Mouse (Mus musculus) ES-CJ7 (cell line): ENCODE data around the gene Ubox5.
"Not testable (repeated sequence)": the region's sequence is repeated elsewhere in the genome, so short reads cannot be mapped to it uniquely, and the experiment has no call there.

Experiments used
- DNase-seq: peaks from one replicate; pipeline ENCODE4 v3.0.0; 2011; ENCODE audit warnings: low read depth, low spot score

The Ubox5 gene

GRCm38 (mm10) chr2:130629839-130630203, at the start of gene Ubox5, which contains the start of gene Fastkd5:
Gene Ubox5 (minus strand): TSS chr2:130630038.
Gene Fastkd5 (minus strand): TSS chr2:130630027.
- peak; percentile 86 for DNase-seq

GRCm38 (mm10) chr2:130679154-130679553, 49.3 kb upstream of the Ubox5 start:
- DNase-seq = no peak

DNA sequence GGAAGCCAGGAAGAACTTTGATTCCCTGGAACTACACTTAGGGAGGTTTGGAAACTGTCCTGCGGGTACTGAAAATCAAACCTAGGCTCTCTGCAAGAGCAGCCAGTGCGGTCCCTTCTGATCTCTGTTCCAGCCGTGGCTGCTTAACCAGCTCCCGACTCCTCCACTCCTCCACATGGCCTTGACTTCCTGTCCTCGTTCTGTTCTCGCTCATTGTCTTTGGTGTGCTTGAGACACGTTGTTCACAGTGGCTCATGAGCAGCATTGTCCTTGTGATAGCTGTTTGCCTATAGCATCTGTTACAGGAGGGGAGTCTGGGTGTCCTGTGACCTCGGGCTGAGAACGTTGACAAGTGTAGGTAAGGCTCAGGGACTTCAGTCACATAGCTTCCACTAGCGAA, 47.4 kb upstream of the Ubox5 start:
- DNase-seq = no peak

DNA sequence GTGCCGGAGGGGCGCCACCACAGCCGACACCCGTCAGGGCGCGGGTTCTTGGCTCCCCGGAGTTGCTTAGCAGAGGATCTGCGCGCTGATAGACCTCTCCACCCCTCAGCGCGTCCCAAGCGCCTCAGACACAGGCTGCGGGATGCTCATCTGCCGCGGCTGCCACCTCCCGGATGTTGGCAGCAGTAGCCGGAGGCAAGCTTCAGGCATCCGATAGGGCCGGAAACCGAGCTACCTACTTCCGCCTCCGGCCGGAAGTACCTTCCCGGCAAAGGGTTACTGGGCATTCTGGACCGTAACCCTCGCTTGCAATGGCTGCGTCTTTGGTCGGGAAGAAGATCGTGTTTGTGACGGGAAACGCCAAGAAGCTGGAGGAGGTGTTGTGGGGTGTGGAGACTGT, 37.7 kb upstream of the Ubox5 start, which contains the start of gene Itpa:
TSS of gene Itpa (plus strand) at position 52 of the 400 bp plus-strand sequence.
- peak; percentile 93 for DNase-seq

GRCm38 (mm10) chr2:130664102-130664701, 34.4 kb upstream of the Ubox5 start, which contains the start of gene Ddrgk1:
Gene Ddrgk1 (minus strand): TSS chr2:130664659.
- peak; percentile 98 for DNase-seq

- no peak for DNase-seq
These were observed 33.5 kb upstream of the Ubox5 start for GRCm38 (mm10) chr2:130663342-130663741.

- no peak for DNase-seq
These were observed 28.7 kb upstream of the Ubox5 start for GRCm38 (mm10) chr2:130658530-130658929.

GRCm38 (mm10) chr2:130657541-130657940, 27.7 kb upstream of the Ubox5 start:
- no peak for DNase-seq

DNA sequence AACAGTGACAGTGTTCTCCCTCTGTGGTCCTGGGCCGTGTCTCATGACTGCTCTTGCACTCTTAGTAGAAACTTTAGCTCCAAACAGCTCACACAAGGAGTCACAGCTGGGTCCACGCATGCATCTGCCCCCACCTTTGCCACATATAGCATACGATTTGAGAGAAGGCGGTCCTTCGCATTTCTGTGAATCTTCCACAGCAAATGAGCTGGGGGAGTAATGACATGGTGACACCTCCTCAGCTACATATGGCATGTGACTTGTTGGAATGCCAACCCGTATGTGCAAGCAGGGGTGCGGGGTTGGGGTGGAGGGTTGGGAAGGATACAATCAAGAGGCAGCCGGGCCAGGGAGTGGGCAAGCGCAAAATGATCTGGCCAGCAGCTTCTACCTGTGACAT, 26.7 kb upstream of the Ubox5 start:
- DNase-seq = no peak

GRCm38 (mm10) chr2:130655660-130656339, 26.0 kb upstream of the Ubox5 start:
- DNase-seq = no peak

GRCm38 (mm10) chr2:130653760-130654159, 23.9 kb upstream of the Ubox5 start:
- DNase-seq = no peak

- DNase-seq = no peak
These were observed 23.5 kb upstream of the Ubox5 start for GRCm38 (mm10) chr2:130653303-130653702.

DNA sequence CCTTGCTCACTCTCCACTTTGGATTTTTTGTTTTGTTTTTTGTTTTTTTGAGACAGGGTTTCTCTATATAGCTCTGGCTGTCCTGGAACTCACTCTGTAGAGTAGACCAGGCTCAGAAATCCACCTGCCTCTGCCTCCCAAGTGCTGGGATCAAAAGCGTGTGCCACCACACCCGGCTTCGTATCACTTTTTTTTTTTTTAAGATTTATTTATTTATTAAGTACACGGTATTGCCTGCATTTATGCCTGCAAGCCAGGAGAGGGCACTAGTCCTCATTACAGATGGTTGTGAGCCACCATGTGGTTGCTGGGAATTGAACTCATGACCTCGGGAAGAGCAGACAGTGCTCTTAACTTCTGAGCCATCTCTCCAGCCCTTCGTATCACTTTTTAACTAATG, 19.2 kb upstream of the Ubox5 start:
- not testable (repeated sequence) for DNase-seq

DNA sequence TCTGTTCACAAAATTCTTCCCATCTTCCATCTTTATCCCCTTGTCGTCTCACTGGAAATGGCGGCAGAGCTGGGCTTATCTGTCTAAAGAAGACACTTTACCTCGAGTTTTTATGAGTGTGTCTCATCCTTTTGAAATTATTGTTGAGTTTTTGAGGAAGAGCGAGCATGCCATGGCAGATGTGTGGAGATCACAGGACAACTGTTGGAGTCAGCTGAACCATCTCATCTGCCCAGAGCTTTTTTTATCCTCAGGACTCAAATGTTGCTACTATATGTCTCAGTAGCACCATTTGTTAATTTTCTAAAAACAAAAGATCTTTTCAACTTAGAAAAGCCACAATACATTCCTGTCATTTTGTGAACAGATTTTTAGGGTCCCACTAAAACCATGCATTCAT, 15.4 kb upstream of the Ubox5 start:
- DNase-seq = no peak

DNA sequence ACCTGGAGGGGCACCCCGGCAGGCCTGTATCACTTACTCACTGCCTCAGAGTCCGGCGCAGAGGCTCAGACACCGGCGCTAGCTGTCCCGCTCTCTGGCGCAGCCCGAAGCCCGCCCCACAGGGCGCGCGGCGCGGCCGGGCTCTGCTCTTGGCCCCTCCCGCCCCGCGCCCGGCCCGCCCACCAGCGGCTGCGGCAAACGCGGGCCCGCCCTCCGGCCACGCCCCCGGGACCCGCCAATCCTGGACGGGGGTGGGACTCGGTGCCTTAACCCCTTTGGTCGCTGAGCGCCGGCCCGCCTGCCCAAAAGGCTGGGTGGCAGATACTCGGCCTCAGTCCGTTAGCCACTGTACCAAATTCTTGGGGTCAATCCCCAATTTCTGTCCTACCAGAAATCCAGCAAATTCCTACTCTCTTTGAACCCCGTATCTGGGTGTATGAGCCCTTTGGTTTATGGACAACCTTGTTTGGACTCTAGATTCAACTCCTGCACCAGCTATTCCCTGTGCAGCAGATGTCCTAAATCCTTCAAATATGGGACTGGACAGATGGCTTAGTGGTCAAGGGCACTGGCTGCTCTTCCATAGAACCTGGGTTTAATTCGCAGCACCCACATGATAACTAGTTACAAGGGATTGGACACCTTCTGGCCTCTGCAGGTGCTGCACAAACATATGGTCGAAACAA, 13.0 kb upstream of the Ubox5 start, which contains the start of gene Lzts3:
TSS of gene Lzts3 (minus strand) at position 120 of the 686 bp plus-strand sequence.
- DNase-seq = peak; percentile 77

DNA sequence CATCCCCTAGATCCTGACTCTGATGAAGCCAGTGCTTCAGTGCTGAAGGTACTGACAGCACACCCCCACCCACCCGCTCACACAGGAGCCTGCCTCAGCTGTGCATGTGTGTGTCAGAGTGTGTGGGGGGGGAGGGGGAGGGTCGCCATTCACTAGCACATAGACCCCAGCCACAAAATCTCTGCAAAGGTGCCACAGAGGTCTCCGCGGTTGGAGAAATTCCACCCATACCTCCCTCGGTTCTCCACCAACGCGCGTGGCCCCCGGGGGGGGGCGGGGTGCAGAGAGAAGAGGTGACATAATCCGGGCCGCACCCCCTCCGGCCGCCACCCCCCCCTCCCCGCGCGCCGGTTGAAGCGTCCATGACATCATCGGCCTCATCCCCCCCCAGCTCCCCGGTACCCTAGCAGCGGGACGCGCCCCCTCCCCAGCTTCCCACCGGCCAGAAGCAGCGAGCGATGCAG, 12.4 kb upstream of the Ubox5 start:
- DNase-seq = no peak

- DNase-seq = no peak
These were observed 11.7 kb upstream of the Ubox5 start for GRCm38 (mm10) chr2:130641351-130642025.

DNA sequence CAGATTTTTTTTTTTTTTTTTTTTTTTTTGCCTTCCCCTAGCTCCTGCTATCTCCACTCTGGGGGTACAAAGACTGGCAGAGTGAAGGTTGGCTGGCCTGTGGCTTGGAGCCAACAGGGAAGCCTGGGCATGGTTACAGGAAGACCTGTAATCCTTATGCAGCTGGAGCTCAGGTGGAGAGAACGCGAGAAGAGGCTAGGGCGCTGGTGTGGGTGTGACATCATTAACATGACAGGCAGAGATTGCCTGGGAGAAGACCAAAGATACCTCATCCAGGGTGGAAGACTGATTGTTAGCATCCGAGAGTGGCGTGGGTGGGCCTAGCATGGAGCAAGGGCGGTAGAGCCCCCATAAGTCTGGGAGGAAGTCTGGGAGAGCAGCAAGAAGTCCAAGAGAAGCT, 9.4 kb upstream of the Ubox5 start:
- DNase-seq = peak; percentile 51

GRCm38 (mm10) chr2:130638101-130638611, 8.3 kb upstream of the Ubox5 start:
- DNase-seq = peak; percentile 61

DNA sequence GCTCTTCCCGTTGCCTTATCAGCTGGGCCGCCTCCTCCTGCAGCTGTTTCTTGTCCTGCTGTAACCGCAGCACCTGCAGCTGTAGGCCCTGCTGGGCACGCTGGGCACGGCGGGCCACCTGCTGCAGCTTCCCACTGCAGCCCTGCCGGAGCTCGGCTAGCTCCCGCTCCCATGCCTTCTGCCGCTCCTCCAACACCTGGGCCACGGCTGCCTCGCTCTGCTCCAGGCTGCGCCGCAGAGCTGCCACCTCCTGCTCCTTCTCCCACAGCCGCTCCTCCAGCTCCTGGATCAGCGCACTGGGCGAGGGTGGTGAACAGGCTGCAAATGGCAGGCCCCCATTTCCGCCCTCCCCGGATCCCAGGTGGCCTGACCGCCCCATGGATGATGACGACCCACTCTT, 6.0 kb upstream of the Ubox5 start:
- no peak for DNase-seq

DNA sequence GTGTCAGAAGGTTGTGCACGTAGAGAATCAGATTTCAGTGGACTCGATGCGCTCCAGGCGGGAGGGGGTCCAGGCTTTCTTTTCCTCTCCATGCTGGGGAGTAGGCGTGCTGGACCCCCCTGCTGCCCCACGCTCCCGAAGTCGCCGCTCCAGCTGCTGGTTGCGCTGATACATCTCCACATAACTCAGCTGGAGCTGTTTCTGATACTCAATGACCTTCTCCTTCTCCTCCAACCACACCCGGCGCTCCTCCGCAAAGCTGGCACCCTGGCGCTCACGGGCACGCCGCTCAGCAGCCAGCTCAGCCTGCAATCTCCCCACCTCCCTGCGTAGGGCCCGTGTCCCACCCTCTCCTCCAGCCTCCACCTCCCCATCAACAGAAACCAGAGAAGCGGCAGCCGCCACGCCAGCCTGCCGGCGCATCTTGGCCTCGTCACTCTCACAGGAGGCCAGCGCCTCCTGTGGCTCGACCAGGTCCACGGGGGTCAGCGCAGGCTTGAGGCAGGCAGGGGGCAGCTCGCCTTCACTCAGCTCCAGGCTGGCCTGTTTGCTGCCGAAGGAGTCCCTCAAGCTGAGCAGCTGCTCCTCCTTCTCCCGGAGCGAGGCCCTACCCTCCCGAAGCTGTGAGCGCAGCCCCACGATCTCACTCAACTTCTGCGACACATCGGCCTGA, 5.0 kb upstream of the Ubox5 start:
- no peak for DNase-seq
